Mouse (Mus musculus) gastrocnemius, postnatal 10 days (tissue): ENCODE results near the gene Ptch2. TPM values are rescaled to one million over a fixed set of nuclear protein-coding genes. Genes with fewer than 3 reads are reported as not detected.

Experiments used
- DNase-seq: peaks from one replicate; pipeline ENCODE4 v3.0.0; 2021; ENCODE audit warnings: mixed read lengths
- total RNA-seq, 2 experiments: library from RNA; stranded (reverse); gene quantifications; 2 replicates each; pipeline ENCODE4 v1.2.3; 2021

Ptch2 gene
- total RNA-seq, 2 experiments from 2014 or later: 4.8 to 9.6 TPM

GRCm38 (mm10) chr4:117104672-117105071 lies 8.8 kb downstream of the Ptch2 start:
- no peak for DNase-seq

- DNase-seq: no peak
Measured at GRCm38 (mm10) chr4:117105127-117105526, 9.3 kb downstream of the Ptch2 start.

DNA sequence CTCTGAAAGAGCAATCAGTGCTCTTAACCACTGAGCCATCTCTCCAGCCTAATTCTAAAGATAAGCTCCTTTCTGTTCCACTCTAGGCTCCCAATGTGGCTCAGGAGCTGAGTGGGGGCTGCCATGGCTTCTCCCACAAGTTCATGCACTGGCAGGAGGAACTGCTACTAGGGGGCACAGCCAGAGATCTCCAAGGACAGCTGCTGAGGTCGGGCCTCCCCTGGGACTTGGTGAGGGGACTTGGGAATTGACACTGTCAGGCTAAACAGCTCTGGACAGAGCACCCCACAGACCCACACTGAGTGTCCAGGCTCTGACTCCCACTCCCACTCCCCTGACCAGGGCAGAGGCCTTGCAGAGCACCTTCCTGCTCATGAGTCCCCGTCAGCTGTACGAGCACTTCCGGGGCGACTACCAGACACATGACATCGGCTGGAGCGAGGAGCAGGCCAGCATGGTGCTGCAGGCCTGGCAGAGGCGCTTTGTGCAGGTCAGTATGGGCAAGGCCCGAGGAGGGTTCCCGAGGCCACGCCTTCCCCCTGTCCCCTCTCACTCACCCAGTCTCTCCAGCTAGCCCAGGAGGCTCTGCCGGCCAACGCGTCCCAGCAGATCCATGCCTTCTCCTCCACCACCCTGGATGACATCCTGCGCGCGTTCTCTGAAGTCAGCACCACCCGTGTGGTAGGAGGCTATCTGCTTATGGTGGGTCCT lies 12.1 kb downstream of the Ptch2 start:
- no peak for DNase-seq

GRCm38 (mm10) chr4:117108524-117108849 lies 12.6 kb downstream of the Ptch2 start:
- DNase-seq: no peak

DNA sequence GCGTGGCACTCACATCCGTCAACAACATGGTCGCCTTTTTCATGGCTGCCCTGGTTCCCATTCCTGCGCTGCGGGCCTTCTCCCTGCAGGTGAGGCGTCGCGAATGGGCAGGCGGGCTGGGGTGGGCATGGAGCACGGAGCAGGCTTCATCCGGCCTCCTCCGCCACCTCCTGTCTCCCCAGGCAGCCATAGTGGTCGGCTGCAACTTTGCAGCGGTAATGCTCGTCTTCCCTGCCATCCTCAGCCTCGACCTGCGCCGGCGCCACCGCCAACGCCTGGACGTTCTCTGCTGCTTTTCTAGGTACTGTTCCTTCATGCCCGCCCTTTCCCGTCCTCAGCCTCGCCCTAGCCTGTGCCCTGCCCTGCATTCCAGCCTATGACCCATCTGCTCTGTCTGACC lies 13.5 kb downstream of the Ptch2 start:
- DNase-seq: no peak

GRCm38 (mm10) chr4:117110249-117110648 lies 14.4 kb downstream of the Ptch2 start:
- no peak for DNase-seq

DNA sequence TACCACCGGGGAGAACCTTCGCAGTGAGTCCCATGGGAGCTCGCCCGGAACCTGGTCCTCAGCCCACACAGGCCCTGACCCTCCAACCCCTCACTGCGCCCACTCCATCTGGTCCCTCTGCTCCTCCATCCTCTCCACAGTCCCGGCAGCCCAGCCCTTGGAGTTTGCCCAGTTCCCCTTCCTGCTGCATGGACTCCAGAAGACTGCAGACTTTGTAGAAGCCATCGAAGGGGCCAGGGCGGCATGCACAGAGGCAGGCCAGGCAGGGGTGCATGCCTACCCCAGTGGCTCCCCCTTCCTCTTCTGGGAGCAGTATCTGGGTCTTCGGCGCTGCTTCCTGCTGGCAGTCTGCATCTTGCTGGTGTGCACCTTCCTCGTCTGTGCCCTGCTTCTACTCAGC lies 15.1 kb downstream of the Ptch2 start:
- no peak for DNase-seq

- DNase-seq: no peak
Measured at GRCm38 (mm10) chr4:117113237-117113636, 17.4 kb downstream of the Ptch2 start.

DNA sequence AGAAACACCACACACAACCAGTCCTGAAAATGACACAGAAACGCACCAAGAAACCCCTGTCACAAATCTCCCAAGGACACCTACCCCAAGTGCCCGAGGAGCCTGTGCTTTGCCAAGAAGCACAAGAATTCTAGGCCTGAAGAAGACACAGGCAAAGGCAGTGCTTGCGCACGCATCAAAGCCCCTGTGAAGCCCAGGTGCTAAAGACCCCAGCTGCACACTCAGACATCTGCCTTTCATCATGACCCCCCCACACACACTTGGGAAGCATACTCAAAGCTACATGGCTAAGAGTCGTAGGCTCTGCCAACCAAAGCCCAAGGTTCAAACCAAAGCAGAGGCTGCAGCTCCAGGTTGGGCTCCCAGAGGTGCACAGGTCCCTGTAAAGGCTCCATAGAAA lies 19.7 kb downstream of the Ptch2 start:
- no peak for DNase-seq

GRCm38 (mm10) chr4:117117931-117118330 lies 22.1 kb downstream of the Ptch2 start:
- DNase-seq: no peak

DNA sequence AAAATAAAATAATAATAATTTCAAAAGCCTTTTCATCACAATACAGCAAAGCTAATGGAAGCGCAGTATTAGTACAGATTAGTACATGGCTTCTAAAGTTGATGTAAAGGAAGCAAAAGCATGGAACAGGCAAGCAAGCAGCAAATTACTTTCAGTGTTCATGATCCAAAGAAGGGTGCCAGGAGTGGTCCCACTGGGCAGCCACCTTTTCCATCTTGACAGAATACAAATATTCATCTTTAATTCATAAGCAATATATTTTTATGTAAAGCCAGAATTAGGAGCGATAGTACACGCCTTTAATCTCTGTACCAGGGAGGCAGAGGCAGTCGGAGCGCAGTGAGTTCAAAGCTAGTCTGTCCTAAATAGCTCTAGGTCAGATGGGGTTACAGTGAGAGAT lies 23.8 kb downstream of the Ptch2 start:
- DNase-seq: no peak

DNA sequence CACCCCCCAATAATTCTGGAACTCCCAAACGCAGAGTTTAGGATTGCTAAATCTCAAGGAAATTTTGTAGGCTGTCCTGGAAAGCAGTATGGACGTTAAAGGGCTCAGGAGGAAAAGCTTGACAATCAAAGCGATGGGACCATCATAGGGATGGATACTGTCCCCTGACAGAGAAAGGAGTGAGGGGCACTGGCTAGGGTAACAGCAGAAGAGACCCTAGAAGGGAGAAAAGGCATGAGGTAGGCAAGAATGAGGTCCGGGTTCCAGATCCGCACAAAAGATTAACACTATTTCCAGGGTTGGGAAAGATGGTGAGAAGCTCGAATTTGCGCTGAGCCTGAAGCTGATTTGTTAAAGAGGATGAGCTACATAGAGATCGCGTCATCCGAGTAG lies 24.2 kb downstream of the Ptch2 start:
- no peak for DNase-seq

DNA sequence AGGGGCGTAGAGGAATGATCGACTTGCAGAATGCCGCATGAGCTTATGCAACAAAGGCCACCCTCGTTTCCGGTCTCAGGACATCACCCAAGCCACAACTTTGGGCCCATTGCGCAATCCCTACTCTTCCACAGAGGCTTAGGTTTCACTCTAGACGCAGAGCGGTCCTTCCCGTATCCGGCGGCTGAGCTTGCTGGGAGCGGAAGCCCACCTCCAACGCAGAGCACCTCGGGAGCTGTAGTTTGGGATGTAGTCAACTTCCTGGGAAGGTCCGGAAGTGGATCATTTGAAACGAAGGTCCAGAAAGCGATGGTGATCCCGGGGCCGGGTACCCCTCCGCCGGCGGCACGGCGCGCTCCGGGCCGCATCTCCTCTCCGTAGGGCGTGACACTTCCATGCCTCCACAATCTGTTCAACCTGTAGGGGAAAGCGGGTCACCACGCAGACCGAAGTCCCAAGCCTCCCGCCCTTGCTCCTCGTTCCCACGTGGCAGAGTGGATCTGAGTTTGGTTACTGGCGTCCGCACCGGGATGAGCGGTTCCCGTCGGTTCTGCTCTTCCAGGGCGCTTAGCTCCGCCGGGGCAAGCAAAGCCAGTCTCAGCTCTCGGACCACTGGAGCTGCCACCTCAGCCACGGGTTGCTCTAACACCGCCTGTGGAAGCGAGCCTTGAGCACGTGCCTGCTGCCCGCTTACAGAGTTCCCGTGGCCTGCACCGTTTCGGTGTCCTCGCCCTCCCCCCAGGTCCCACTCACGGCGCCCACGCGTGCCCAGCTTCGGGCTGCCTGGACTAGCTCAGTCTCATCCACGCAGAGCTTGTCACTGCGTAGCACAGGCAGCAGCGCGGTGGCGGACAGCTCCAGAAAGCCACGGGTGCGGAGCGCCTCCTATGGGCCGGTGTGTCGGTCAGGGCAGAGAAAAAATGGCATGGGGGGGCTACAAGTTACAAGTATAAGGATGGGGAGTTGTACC lies 24.9 kb downstream of the Ptch2 start:
- peak; percentile 87 for DNase-seq

DNA sequence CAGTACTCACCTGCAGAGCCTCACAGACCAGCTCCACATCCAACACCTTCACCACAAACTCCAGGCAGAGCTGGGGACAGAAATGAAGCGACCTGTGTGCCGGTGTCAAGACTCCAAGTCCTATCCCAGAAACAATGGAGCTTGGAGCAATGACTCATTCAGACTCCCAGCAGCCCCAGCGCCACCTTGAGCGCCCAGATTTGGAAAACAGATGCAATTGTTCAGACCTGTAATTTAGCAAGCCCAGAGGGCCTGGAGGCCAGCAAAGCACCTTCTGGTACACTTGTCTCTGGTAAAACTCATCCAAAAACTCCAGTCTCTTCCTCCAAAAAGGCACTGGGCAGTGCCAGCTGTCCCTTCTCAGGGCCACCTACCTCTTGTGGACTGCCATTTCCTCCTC lies 26.3 kb downstream of the Ptch2 start:
- no peak for DNase-seq

- DNase-seq: no peak
Measured at GRCm38 (mm10) chr4:117123546-117124217, 27.8 kb downstream of the Ptch2 start.

DNA sequence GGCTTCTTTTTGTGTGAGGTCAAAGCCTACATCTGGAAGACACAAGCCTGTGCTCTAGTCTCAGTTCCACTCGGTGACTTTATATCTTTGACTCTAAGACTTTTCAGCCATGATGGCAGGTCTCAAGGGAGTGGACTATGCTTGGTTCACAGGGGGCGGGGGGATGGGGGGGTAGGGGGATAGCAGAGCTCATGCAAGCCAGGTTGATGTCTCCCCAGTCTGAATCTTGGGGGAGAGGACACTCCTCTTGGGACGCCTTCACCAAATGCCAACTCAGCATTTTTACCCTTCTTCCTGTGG lies 28.3 kb downstream of the Ptch2 start:
- no peak for DNase-seq

DNA sequence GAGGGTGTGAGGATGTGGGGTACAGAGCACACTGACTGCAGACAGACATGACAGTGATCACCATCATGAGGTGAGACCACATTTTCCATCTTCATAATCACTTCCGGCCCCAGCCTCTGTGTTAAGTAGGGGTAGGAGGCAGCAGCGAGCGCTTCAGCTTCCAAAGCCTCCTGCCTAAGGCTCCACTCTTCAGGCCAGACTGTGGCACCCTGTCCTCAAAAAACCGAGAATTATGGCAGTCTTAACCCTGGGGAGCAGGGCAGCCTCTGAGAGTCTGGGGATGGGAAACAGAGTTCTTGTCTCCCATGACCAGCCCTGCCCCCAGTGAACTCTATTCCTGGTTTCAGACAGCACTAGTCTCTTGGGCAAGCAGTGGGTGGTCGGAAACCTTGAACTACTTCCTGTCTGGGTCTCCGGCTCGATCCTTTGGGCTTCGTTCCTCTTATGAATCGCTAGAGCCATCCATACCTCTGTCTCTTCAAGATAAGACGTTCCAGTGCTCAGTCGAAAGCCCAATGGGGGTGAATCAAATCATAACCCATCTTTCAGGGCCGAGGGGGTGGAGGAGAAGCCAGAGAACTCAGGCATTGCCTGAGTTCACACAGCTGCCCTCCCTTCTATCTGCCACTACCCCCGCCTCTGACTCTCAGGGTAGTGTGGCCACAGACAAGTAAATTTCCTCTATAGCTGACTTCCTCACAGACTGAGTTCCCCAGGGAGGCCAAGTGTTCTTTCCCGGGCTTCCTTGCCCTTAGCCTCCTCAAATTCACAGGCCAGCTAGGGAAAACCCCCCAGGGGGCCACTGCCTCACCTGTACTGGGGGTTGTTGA lies 28.9 kb downstream of the Ptch2 start:
- no peak for DNase-seq

GRCm38 (mm10) chr4:117125348-117125909 lies 29.6 kb downstream of the Ptch2 start, which contains the start of gene Btbd19:
Gene Btbd19 (minus strand): TSS chr4:117125725.
- DNase-seq: peak; percentile 82

GRCm38 (mm10) chr4:117125910-117126674 lies 30.2 kb downstream of the Ptch2 start:
- peak; percentile 62 for DNase-seq

DNA sequence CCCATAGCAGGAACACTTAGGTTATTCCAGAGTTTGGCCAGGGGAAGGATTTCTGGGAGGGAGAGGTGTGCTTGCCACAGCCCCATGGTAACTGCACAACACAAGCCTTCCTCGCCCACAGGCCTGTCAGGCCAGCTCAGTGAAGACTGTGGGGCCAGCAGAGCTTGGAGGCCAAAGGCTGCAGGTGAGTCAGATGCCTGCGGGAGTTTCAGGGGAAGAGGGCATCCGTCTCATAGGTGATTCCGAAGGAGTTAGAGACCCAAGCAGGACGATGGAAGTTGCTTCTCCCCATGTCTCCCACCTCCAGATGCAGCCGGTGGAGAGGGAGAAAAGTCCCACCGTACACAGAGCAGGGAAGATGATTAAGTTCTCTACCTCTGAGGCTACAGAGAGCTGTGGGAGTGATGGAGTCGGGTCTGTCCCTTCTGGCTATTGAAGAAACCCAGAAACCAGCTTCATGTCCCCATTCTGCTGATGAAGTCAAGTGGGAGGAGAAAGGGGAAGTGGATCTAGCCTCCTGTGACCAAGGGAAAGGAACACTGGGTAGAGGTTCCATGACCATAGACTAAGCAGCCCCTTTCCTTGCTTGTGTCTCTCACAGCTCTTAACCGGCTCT lies 30.9 kb downstream of the Ptch2 start, which contains the start of gene Tctex1d4:
TSS of gene Tctex1d4 (plus strand) at position 120 of the 616 bp plus-strand sequence.
- DNase-seq: no peak
